Comparison of ENCODE assay signal across 9 mouse cellular contexts in genomic region chr13:37476256-37477053, GRCm38 (mm10).
DNase-seq lines count a peak whose midpoint lies in the region; ATAC-seq and TF ChIP-seq lines count a peak whose summit lies in the region.
"Had no signal": no experiment of that assay in that cellular context is flagged by ENCODE, and none has a peak within 500 bp of the region (broad histone marks: within the 10 kb centered on the region; RNA-seq: fewer than 3 reads in every experiment).

No protein-coding gene starts in this region.

- peak; percentile 56 for DNase-seq in kidney, adult 2 months
- no peak for DNase-seq in kidney, adult 8-10 months
- DNase-seq in heart, postnatal 25 days (ENCODE audit: low spot score) = peak; percentile 41
- no peak for DNase-seq in liver, embryonic 13.5 days
- DNase-seq in ovary, adult 18-20 months (ENCODE audit: low spot score) = no peak
- no peak for DNase-seq in cerebellum, adult 11 months
- DNase-seq: spleen, adult 18-20 months had no signal

- peak overlapping the region; percentile 42 for H3K27ac ChIP-seq in kidney, adult 2 months (ENCODE audit: insufficient read depth, low read depth, low read length)
- no peak overlapping the region for H3K27ac ChIP-seq in liver, embryonic 13.5 days
- H3K27ac ChIP-seq in stomach, embryonic 15.5 days = peak overlapping the region; percentile 84; the same call in 1 of the 2 replicates
- H3K27ac ChIP-seq in midbrain, embryonic 15.5 days = no peak overlapping the region

- H3K4me2 ChIP-seq in liver, embryonic 13.5 days = peak overlapping the region; percentile 1; the same call in 1 of the 2 replicates
- peak overlapping the region; percentile 62; the same call in 1 of the 2 replicates for H3K4me2 ChIP-seq in stomach, embryonic 15.5 days
- no peak overlapping the region for H3K4me2 ChIP-seq in midbrain, embryonic 15.5 days

- no peak for TF ChIP-seq POLR2A in kidney, adult 2 months (IDR thresholded peaks at IDR 0.05; ENCODE audit: low read depth, low read length)

- no peak for TF ChIP-seq CTCF in kidney, adult 2 months (conservative IDR thresholded peaks at IDR 0.05; ENCODE audit: insufficient read depth, insufficient read length, low read depth, low read length)

- no peak for ATAC-seq in liver, embryonic 13.5 days (ENCODE audit: low read depth)
- no peak for ATAC-seq in stomach, embryonic 15.5 days (ENCODE audit: insufficient read depth, low FRiP score, low read depth)
- ATAC-seq in midbrain, embryonic 15.5 days (replicated peaks) = no peak

- peaks cover 10% of the 10 kb centered on the region; the same call in 1 of the 2 replicates for H3K4me1 ChIP-seq in kidney, adult 2 months (ENCODE audit: control insufficient read depth, insufficient read depth, low read length)
- peaks cover 32% of the 10 kb centered on the region for H3K4me1 ChIP-seq in liver, embryonic 13.5 days (replicated peaks)
- H3K4me1 ChIP-seq in stomach, embryonic 15.5 days = peaks cover 26% of the 10 kb centered on the region
- peaks cover 15% of the 10 kb centered on the region for H3K4me1 ChIP-seq in midbrain, embryonic 15.5 days

- H3K4me3 ChIP-seq in kidney, adult 2 months (ENCODE audit: insufficient read depth, low read depth, low read length) = no peak overlapping the region
- no peak overlapping the region for H3K4me3 ChIP-seq in liver, embryonic 13.5 days (replicated peaks)
- no peak overlapping the region for H3K4me3 ChIP-seq in stomach, embryonic 15.5 days (replicated peaks)
- H3K4me3 ChIP-seq in midbrain, embryonic 15.5 days = no peak overlapping the region

- 63% methylated on average over 13 of the region's 13 CpGs for WGBS in kidney, adult 2 months
- 12% methylated on average over 13 of the region's 13 CpGs for WGBS in liver, embryonic 13.5 days (ENCODE audit: insufficient replicate concordance)
- 53% methylated on average over 13 of the region's 13 CpGs for WGBS in stomach, embryonic 15.5 days
- WGBS in midbrain, embryonic 15.5 days = 52% methylated on average over 13 of the region's 13 CpGs

- H3K36me3 ChIP-seq in kidney, adult 2 months (ENCODE audit: control insufficient read depth, insufficient read depth, low read length) = no peaks in the 10 kb centered on the region
- H3K36me3 ChIP-seq in liver, embryonic 13.5 days = no peaks in the 10 kb centered on the region
- H3K36me3 ChIP-seq in stomach, embryonic 15.5 days = no peaks in the 10 kb centered on the region
- no peaks in the 10 kb centered on the region for H3K36me3 ChIP-seq in midbrain, embryonic 15.5 days (replicated peaks)

- no peaks in the 10 kb centered on the region for H3K27me3 ChIP-seq in kidney, adult 2 months (replicated peaks; ENCODE audit: control insufficient read depth, insufficient read depth, low read length)
- 0 out of 2 replicates have a peak, but pooled peaks cover 3% of the 10 kb centered on the region for H3K27me3 ChIP-seq in liver, embryonic 13.5 days
- no peaks in the 10 kb centered on the region for H3K27me3 ChIP-seq in stomach, embryonic 15.5 days (replicated peaks)
- H3K27me3 ChIP-seq in midbrain, embryonic 15.5 days (replicated peaks) = no peaks in the 10 kb centered on the region

- intact Hi-C loops in heart, postnatal 25 days (cut with DNase I) = no loop called here

- no peaks in the 10 kb centered on the region for H3K9me3 ChIP-seq in liver, embryonic 13.5 days (replicated peaks)
- H3K9me3 ChIP-seq in stomach, embryonic 15.5 days = no peaks in the 10 kb centered on the region
- no peaks in the 10 kb centered on the region for H3K9me3 ChIP-seq in midbrain, embryonic 15.5 days

- H3K9ac ChIP-seq in liver, embryonic 13.5 days = no peak overlapping the region
- H3K9ac ChIP-seq in stomach, embryonic 15.5 days = no peak overlapping the region
- no peak overlapping the region for H3K9ac ChIP-seq in midbrain, embryonic 15.5 days

Comparison
In these comparisons a context has a peak if more than half of its experiments do, and no peak if none do; other contexts are left out.
1. DNase-seq: peak in kidney, adult 2 months (single experiment) and heart, postnatal 25 days (single experiment); none in kidney, adult 8-10 months (0 of 2), liver, embryonic 13.5 days (single experiment), ovary, adult 18-20 months (single experiment) and cerebellum, adult 11 months (single experiment).
2. H3K27ac ChIP-seq: peak in kidney, adult 2 months (single experiment) and stomach, embryonic 15.5 days (single experiment); none in liver, embryonic 13.5 days (single experiment) and midbrain, embryonic 15.5 days (single experiment).